Mouse (Mus musculus) hindbrain, embryonic 10.5 days (tissue): Measurements from ENCODE around the gene Lrmp. TPM values are rescaled to one million over a fixed set of nuclear protein-coding genes. Genes with fewer than 3 reads are reported as not detected.

ENCODE experiments used
- DNase-seq: peaks from one replicate; pipeline ENCODE4 v3.0.0-alpha.2; 2017; ENCODE audit warnings: low spot score
- H3K27ac ChIP-seq: fragments of 300-500 bp; sonication (generic); 2 replicates; pipeline ENCODE4 v1.5.1; 2016; ENCODE audit warnings: mild to moderate bottlenecking, moderate library complexity
- H3K27me3 ChIP-seq: fragments of 300-500 bp; sonication (generic); 2 replicates; pipeline ENCODE4 v1.6.1; 2016; ENCODE audit warnings: mild to moderate bottlenecking; ENCODE audit not compliant: poor library complexity, insufficient read depth, severe bottlenecking
- H3K36me3 ChIP-seq: fragments of 300-500 bp; sonication (generic); 2 replicates; pipeline ENCODE4 v1.6.1; 2016; ENCODE audit warnings: mild to moderate bottlenecking, moderate library complexity
- H3K4me1 ChIP-seq: fragments of 300-500 bp; sonication (generic); replicated peaks from 2 replicates; pipeline ENCODE4 v1.6.1; 2016; ENCODE audit warnings: mild to moderate bottlenecking
- H3K4me3 ChIP-seq: fragments of 300-500 bp; sonication (generic); 2 replicates; pipeline ENCODE4 v1.5.1; 2016; ENCODE audit warnings: mild to moderate bottlenecking, moderate library complexity
- H3K9me3 ChIP-seq: fragments of 300-500 bp; sonication (generic); 2 replicates; pipeline ENCODE4 v1.6.1; 2016; ENCODE audit warnings: mild to moderate bottlenecking, moderate library complexity
- WGBS: fragments of 180-500 bp; shearing (Covaris S2); methylation state at CpG from one replicate; pipeline ENCODE4 v1.1.7; 2016; 5-methylcytosine and 5-hydroxymethylcytosine counted together
- polyA plus RNA-seq: library from polyadenylated mRNA; unstranded; fragments of >200 nt; fragmentation: Nextera tagmentation; extraction: Ambion mirVana; gene quantifications from 2 replicates; pipeline ENCODE4 v1.2.1, GENCODE M21; 2016

The Lrmp gene
- polyA plus RNA-seq, 1 experiment from 2014 or later = 1.8 TPM

- WGBS = 83% methylated on average over 13 of the region's 13 CpGs
These were observed 87.1 kb downstream of the Lrmp start for GRCm38 (mm10) chr6:145202432-145203125.

GRCm38 (mm10) chr6:145204440-145204839 lies 89.0 kb downstream of the Lrmp start:
- no peak overlapping the region for H3K4me3 ChIP-seq
- no peaks in the 10 kb centered on the region for H3K36me3 ChIP-seq
- no peak overlapping the region for H3K27ac ChIP-seq
- H3K4me1 ChIP-seq = no peaks in the 10 kb centered on the region
- 91% methylated on average over 6 of the region's 6 CpGs for whole genome bisulfite sequencing
- no peaks in the 10 kb centered on the region for H3K27me3 ChIP-seq
- no peak for DNase-seq
- H3K9me3 ChIP-seq = no peaks in the 10 kb centered on the region

More at GRCm38 (mm10) chr6:145202432-145203125, 87.1 kb downstream of the Lrmp start:
- H3K9me3 ChIP-seq = no peaks in the 10 kb centered on the region
- no peak overlapping the region for H3K4me3 ChIP-seq
- H3K27me3 ChIP-seq = no peaks in the 10 kb centered on the region
- no peaks in the 10 kb centered on the region for H3K36me3 ChIP-seq
- H3K27ac ChIP-seq = no peak overlapping the region
- no peak for DNase-seq
- H3K4me1 ChIP-seq = no peaks in the 10 kb centered on the region

GRCm38 (mm10) chr6:145205142-145205541 lies 89.7 kb downstream of the Lrmp start:
- Histone ChIP-seq H3K27me3 (no peaks in the 10 kb centered on the region), H3K4me1 (peaks cover 3% of the 10 kb centered on the region), H3K27ac (no peak overlapping the region), H3K9me3 (no peaks in the 10 kb centered on the region), H3K4me3 (no peak overlapping the region), H3K36me3 (no peaks in the 10 kb centered on the region)
- DNase-seq = no peak
- 73% methylated on average over 10 of the region's 10 CpGs for WGBS

GRCm38 (mm10) chr6:145210056-145210680 lies 94.7 kb downstream of the Lrmp start:
- H3K36me3 ChIP-seq = no peaks in the 10 kb centered on the region
- H3K27ac ChIP-seq = peak overlapping the region; percentile 95; the same call in 1 of the 2 replicates
- WGBS = 44% methylated on average over 8 of the region's 8 CpGs
- no peak for DNase-seq
- H3K9me3 ChIP-seq = no peaks in the 10 kb centered on the region
- no peaks in the 10 kb centered on the region for H3K27me3 ChIP-seq
- H3K4me1 ChIP-seq = peaks cover 17% of the 10 kb centered on the region
- peak overlapping the region; percentile 77 for H3K4me3 ChIP-seq

GRCm38 (mm10) chr6:145210816-145211338 lies 95.4 kb downstream of the Lrmp start, which contains the start of the genes Casc1 and Etfrf1:
Gene Casc1 (minus strand): TSS chr6:145211005.
Gene Etfrf1 (plus strand): TSS chr6:145211134.
- peak; percentile 100 for DNase-seq
- Histone ChIP-seq H3K4me1 (peaks cover 17% of the 10 kb centered on the region), H3K4me3 (peak within 1 kb of the TSS; percentile 77), H3K36me3 (peaks cover 7% of the 10 kb centered on the region; the same call in 1 of the 2 replicates), H3K27me3 (no peaks in the 10 kb centered on the region), H3K9me3 (no peaks in the 10 kb centered on the region), H3K27ac (peak within 1 kb of the TSS; percentile 95)
- under 1% methylated on average over 36 of the region's 36 CpGs for WGBS

- peaks cover 13% of the 10 kb centered on the region; the same call in 1 of the 2 replicates for H3K36me3 ChIP-seq
- 5% methylated on average over 21 of the region's 21 CpGs for WGBS
- no peaks in the 10 kb centered on the region for H3K9me3 ChIP-seq
- no peak for DNase-seq
- H3K27ac ChIP-seq = peak overlapping the region; percentile 95
- H3K27me3 ChIP-seq = no peaks in the 10 kb centered on the region
- peaks cover 17% of the 10 kb centered on the region for H3K4me1 ChIP-seq
- H3K4me3 ChIP-seq = peak overlapping the region; percentile 77
These were observed 96.2 kb downstream of the Lrmp start for GRCm38 (mm10) chr6:145211376-145212305.

- Histone ChIP-seq H3K36me3 (peaks cover 32% of the 10 kb centered on the region), H3K9me3 (no peaks in the 10 kb centered on the region), H3K4me1 (peaks cover 17% of the 10 kb centered on the region), H3K27ac (no peak overlapping the region), H3K27me3 (no peaks in the 10 kb centered on the region), H3K4me3 (no peak overlapping the region)
- 81% methylated on average over 2 of the region's 2 CpGs for WGBS
- no peak for DNase-seq
These were observed 98.5 kb downstream of the Lrmp start for GRCm38 (mm10) chr6:145213916-145214315.

- H3K27me3 ChIP-seq = no peaks in the 10 kb centered on the region
- DNase-seq = no peak
- no peak overlapping the region for H3K4me3 ChIP-seq
- H3K4me1 ChIP-seq = peaks cover 9% of the 10 kb centered on the region
- H3K9me3 ChIP-seq = no peaks in the 10 kb centered on the region
- WGBS = 95% methylated on average over 3 of the region's 3 CpGs
- no peak overlapping the region for H3K27ac ChIP-seq
- peaks cover 50% of the 10 kb centered on the region for H3K36me3 ChIP-seq
These were observed 100.4 kb downstream of the Lrmp start for GRCm38 (mm10) chr6:145215826-145216225.

GRCm38 (mm10) chr6:145224246-145224645 lies 108.8 kb downstream of the Lrmp start:
- Histone ChIP-seq H3K4me3 (no peak overlapping the region), H3K27me3 (no peaks in the 10 kb centered on the region), H3K9me3 (no peaks in the 10 kb centered on the region), H3K4me1 (no peaks in the 10 kb centered on the region), H3K27ac (no peak overlapping the region), H3K36me3 (peaks cover 40% of the 10 kb centered on the region)
- WGBS = 92% methylated on average over 6 of the region's 6 CpGs
- no peak for DNase-seq

Other genes starting within 250 kb of the Lrmp start
- 123 and 134 TPM in 2 replicates for gene Bcat1, start 39.5 kb upstream of the Lrmp start, polyA plus RNA-seq
- 0.62 and 0.88 TPM in 2 replicates for gene Casc1, start 95.4 kb downstream of the Lrmp start, polyA plus RNA-seq
- gene Etfrf1, start 95.5 kb downstream of the Lrmp start, polyA plus RNA-seq = 32.3 and 33.4 TPM in 2 replicates
- gene Kras, start 134.6 kb downstream of the Lrmp start, polyA plus RNA-seq = 84.0 and 91.2 TPM in 2 replicates